Mouse (Mus musculus) lung, postnatal 0 days (tissue): ENCODE results near the gene Ints13.

ENCODE experiments used
- CTCF ChIP-seq: IDR thresholded peaks from 2 replicates; pipeline ENCODE4 v1.5.1; 2016; ENCODE audit warnings: antibody characterized with exemption, mild to moderate bottlenecking
- EP300 ChIP-seq: IDR thresholded peaks from 2 replicates; pipeline ENCODE4 v1.6.1; 2016; ENCODE audit warnings: antibody characterized with exemption, mild to moderate bottlenecking, control low read depth

DNA sequence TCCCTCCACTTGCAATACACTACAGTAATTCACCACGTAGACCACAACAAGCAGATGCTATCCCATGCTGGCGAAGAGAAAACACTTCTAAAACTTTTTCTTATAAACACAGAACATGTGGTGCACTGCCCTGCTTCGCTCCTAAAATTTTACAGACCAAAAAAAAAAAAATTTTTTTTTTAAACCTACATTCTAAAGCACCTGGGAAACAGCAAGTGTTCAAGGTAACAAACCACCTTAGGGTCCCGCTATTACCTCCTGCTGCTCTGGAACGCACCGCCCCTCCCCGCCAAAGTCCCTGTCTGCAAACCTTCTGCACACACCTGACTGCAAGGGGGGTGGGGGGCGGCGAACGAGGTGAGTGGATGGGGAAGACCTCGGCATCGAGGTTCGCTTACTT lies 732 bp downstream of the Ints13 start, which contains the start of gene Fgfr1op2:
- TF ChIP-seq CTCF (no peak), EP300 (no peak)
